Mouse (Mus musculus) liver, adult 2 months (tissue): ENCODE measurements at regions not wholly inside any gene's neighbourhood (a gene's known extent, or its start where the extent isn't known, plus 50 kb on each side); places are given as distances from the start of the nearest gene placed in this dataset.

Source experiments
- DNase-seq: peaks from one replicate; pipeline ENCODE4 v3.0.0-alpha.2; 2011; ENCODE audit warnings: low read depth, low spot score; ENCODE audit errors: extremely low read depth
- H3K27ac ChIP-seq: fragments of 200-500 bp; replicated peaks from 2 replicates; pipeline ENCODE4 v1.5.1; 2012; ENCODE audit warnings: low read depth, mild to moderate bottlenecking, control low read depth, inconsistent platforms, low read length; ENCODE audit not compliant: insufficient read depth
- H3K27me3 ChIP-seq: fragments of 200-500 bp; 2 replicates; pipeline ENCODE4 v1.6.1; 2012; ENCODE audit warnings: mild to moderate bottlenecking, moderate library complexity, low read length, inconsistent platforms; ENCODE audit not compliant: control insufficient read depth, insufficient read depth
- H3K36me3 ChIP-seq: fragments of 200-500 bp; 2 replicates; pipeline ENCODE4 v1.6.1; 2012; ENCODE audit warnings: low read length, inconsistent platforms; ENCODE audit not compliant: control insufficient read depth, insufficient read depth
- H3K4me1 ChIP-seq: fragments of 200-500 bp; 2 replicates; pipeline ENCODE4 v1.6.1; 2011; ENCODE audit warnings: low read length; ENCODE audit not compliant: control insufficient read depth, insufficient read depth
- H3K4me3 ChIP-seq: fragments of 200-500 bp; 2 replicates; pipeline ENCODE4 v1.5.1; 2011; ENCODE audit warnings: low read depth, mild to moderate bottlenecking, control low read depth, low read length, moderate library complexity; ENCODE audit not compliant: insufficient read depth
- H3K79me2 ChIP-seq: fragments of 200-500 bp; 2 replicates; pipeline ENCODE4 v1.6.1; 2012; ENCODE audit warnings: inconsistent platforms, mild to moderate bottlenecking, low read length, moderate library complexity; ENCODE audit not compliant: control insufficient read depth, insufficient read depth
- H3K9ac ChIP-seq: fragments of 200-500 bp; 2 replicates; pipeline ENCODE4 v1.6.1; 2012; ENCODE audit warnings: low read depth, mild to moderate bottlenecking, control low read depth, inconsistent platforms, low read length
- CTCF ChIP-seq: fragments of 200-500 bp; IDR thresholded peaks from 2 replicates; pipeline ENCODE4 v1.5.1; 2011; ENCODE audit warnings: low read depth, low read length, control low read depth
- POLR2A ChIP-seq: fragments of 200-500 bp; IDR thresholded peaks from 2 replicates; pipeline ENCODE4 v1.6.1; 2011; ENCODE audit warnings: low read length, control low read depth; ENCODE audit not compliant: insufficient read depth; ENCODE audit errors: extremely low read depth
- WGBS: fragments of 180-500 bp; shearing (Covaris S2); methylation state at CpG from one replicate; pipeline ENCODE4 v1.1.7; 2018; 5-methylcytosine and 5-hydroxymethylcytosine counted together

- H3K79me2 ChIP-seq, result no peaks in the 10 kb centered on the region
- H3K4me1 ChIP-seq, result no peaks in the 10 kb centered on the region
- no peak for DNase-seq
- no peak overlapping the region for H3K4me3 ChIP-seq
- H3K27ac ChIP-seq, result no peak overlapping the region
- WGBS, result 49% methylated on average over 10 of the region's 10 CpGs
- H3K9ac ChIP-seq, result no peak overlapping the region
- TF ChIP-seq POLR2A, result no peak
- no peak for TF ChIP-seq CTCF
- H3K27me3 ChIP-seq, result no peaks in the 10 kb centered on the region
- no peaks in the 10 kb centered on the region for H3K36me3 ChIP-seq
Measured at GRCm38 (mm10) chr12:98106789-98107684, 152.2 kb downstream of the Galc start.

GRCm38 (mm10) chr12:98106151-98106788 lies 153.0 kb downstream of the Galc start:
- 65% methylated on average over 3 of the region's 3 CpGs for WGBS
- no peaks in the 10 kb centered on the region for H3K79me2 ChIP-seq
- H3K4me1 ChIP-seq, result no peaks in the 10 kb centered on the region
- no peak overlapping the region for H3K4me3 ChIP-seq
- TF ChIP-seq POLR2A (no peak), CTCF (no peak)
- DNase-seq, result no peak
- H3K27me3 ChIP-seq, result no peaks in the 10 kb centered on the region
- no peak overlapping the region for H3K9ac ChIP-seq
- no peak overlapping the region for H3K27ac ChIP-seq
- H3K36me3 ChIP-seq, result no peaks in the 10 kb centered on the region

- no peak overlapping the region for H3K9ac ChIP-seq
- no peak overlapping the region for H3K4me3 ChIP-seq
- H3K27ac ChIP-seq, result no peak overlapping the region
- H3K4me1 ChIP-seq, result no peaks in the 10 kb centered on the region
- no peak for TF ChIP-seq CTCF
- no peak for TF ChIP-seq POLR2A
- no peaks in the 10 kb centered on the region for H3K36me3 ChIP-seq
- DNase-seq, result no peak
- no peaks in the 10 kb centered on the region for H3K79me2 ChIP-seq
- no peaks in the 10 kb centered on the region for H3K27me3 ChIP-seq
Measured at GRCm38 (mm10) chr12:98105749-98106148, 153.5 kb downstream of the Galc start.

GRCm38 (mm10) chr12:98090171-98090570 lies 169.1 kb downstream of the Galc start:
- Histone ChIP-seq H3K27me3 (no peaks in the 10 kb centered on the region), H3K4me1 (no peaks in the 10 kb centered on the region), H3K4me3 (no peak overlapping the region), H3K36me3 (no peaks in the 10 kb centered on the region), H3K27ac (no peak overlapping the region), H3K9ac (no peak overlapping the region), H3K79me2 (no peaks in the 10 kb centered on the region)
- 65% methylated on average over 5 of the region's 5 CpGs for WGBS
- no peak for DNase-seq
- TF ChIP-seq CTCF (no peak), POLR2A (no peak)

- DNase-seq, result no peak
- WGBS, result 94% methylated on average over 1 of the region's 1 CpGs
- Histone ChIP-seq H3K36me3 (no peaks in the 10 kb centered on the region), H3K27me3 (no peaks in the 10 kb centered on the region), H3K9ac (no peak overlapping the region), H3K27ac (no peak overlapping the region), H3K4me3 (no peak overlapping the region), H3K79me2 (no peaks in the 10 kb centered on the region), H3K4me1 (no peaks in the 10 kb centered on the region)
- no peak for TF ChIP-seq POLR2A
- TF ChIP-seq CTCF, result no peak
Measured at GRCm38 (mm10) chr12:98078351-98078750, 180.9 kb downstream of the Galc start.

GRCm38 (mm10) chr12:98075580-98075979 lies 183.7 kb downstream of the Galc start:
- H3K9ac ChIP-seq, result no peak overlapping the region
- H3K4me3 ChIP-seq, result no peak overlapping the region
- DNase-seq, result no peak
- no peaks in the 10 kb centered on the region for H3K27me3 ChIP-seq
- 79% methylated on average over 2 of the region's 2 CpGs for WGBS
- no peaks in the 10 kb centered on the region for H3K4me1 ChIP-seq
- no peak overlapping the region for H3K27ac ChIP-seq
- H3K79me2 ChIP-seq, result no peaks in the 10 kb centered on the region
- no peaks in the 10 kb centered on the region for H3K36me3 ChIP-seq
- TF ChIP-seq CTCF (no peak), POLR2A (no peak)
